Mouse (Mus musculus) limb, embryonic 13.5 days (tissue): ENCODE data around the gene Spag9. TPM values are rescaled to one million over a fixed set of nuclear protein-coding genes. Genes with fewer than 3 reads are reported as not detected.
A peak's percentile ranks its signal among the peaks of the same experiment; 100 is the strongest.

Experiments
- ATAC-seq: fragments of 200-750 bp; cut with Nextera tagmentation; 2 replicates; pipeline ENCODE4 v1.8.0; 2017; ENCODE audit warnings: low read depth, moderate number of reproducible peaks, moderate TSS enrichment; ENCODE audit not compliant: low FRiP score
- H3K27ac ChIP-seq: fragments of 300-500 bp; sonication (generic); 2 replicates; pipeline ENCODE4 v1.5.1; 2015; ENCODE audit warnings: inconsistent platforms, mild to moderate bottlenecking, moderate library complexity
- H3K27me3 ChIP-seq: fragments of 300-500 bp; sonication (generic); 2 replicates; pipeline ENCODE4 v1.6.1; 2015; ENCODE audit warnings: mild to moderate bottlenecking, inconsistent platforms
- H3K36me3 ChIP-seq: fragments of 300-500 bp; sonication (generic); 2 replicates; pipeline ENCODE4 v1.6.1; 2015; ENCODE audit warnings: inconsistent platforms, mild to moderate bottlenecking, moderate library complexity
- H3K4me1 ChIP-seq: fragments of 300-500 bp; sonication (generic); 2 replicates; pipeline ENCODE4 v1.6.1; 2015; ENCODE audit warnings: inconsistent platforms
- H3K4me2 ChIP-seq: fragments of 300-500 bp; sonication (generic); replicated peaks from 2 replicates; pipeline ENCODE4 v1.6.1; 2015; ENCODE audit warnings: inconsistent platforms, mild to moderate bottlenecking, moderate library complexity
- H3K4me3 ChIP-seq: fragments of 300-500 bp; sonication (generic); 2 replicates; pipeline ENCODE4 v1.5.1; 2015; ENCODE audit warnings: moderate library complexity, mild to moderate bottlenecking, inconsistent platforms
- H3K9ac ChIP-seq: fragments of 300-500 bp; sonication (generic); 2 replicates; pipeline ENCODE4 v1.6.1; 2015; ENCODE audit warnings: mild to moderate bottlenecking, inconsistent platforms
- H3K9me3 ChIP-seq: fragments of 300-500 bp; sonication (generic); 2 replicates; pipeline ENCODE4 v1.6.1; 2016; ENCODE audit warnings: inconsistent platforms
- WGBS: fragments of 180-500 bp; shearing (Covaris S2); methylation state at CpG from one replicate; pipeline ENCODE4 v1.1.7; 2015; 5-methylcytosine and 5-hydroxymethylcytosine counted together
- polyA plus RNA-seq: library from polyadenylated mRNA; unstranded; fragments of >200 nt; fragmentation: Nextera tagmentation; extraction: Ambion mirVana; gene quantifications from 2 replicates; pipeline ENCODE4 v1.2.1, GENCODE M21; 2015

Spag9 gene
- polyA plus RNA-seq, 1 experiment from 2014 or later = 44.1 TPM

GRCm38 (mm10) chr11:94126701-94127100 lies 130.8 kb downstream of the Spag9 start:
- Histone ChIP-seq H3K36me3 (peaks cover 36% of the 10 kb centered on the region), H3K4me1 (no peaks in the 10 kb centered on the region), H3K9ac (no peak overlapping the region), H3K27me3 (no peaks in the 10 kb centered on the region), H3K9me3 (no peaks in the 10 kb centered on the region), H3K27ac (no peak overlapping the region), H3K4me2 (no peak overlapping the region), H3K4me3 (no peak overlapping the region)
- WGBS = 97% methylated on average over 9 of the region's 9 CpGs
- no peak for ATAC-seq

- ATAC-seq = peak; percentile 57; the same call in 1 of the 2 replicates
- no peaks in the 10 kb centered on the region for H3K4me1 ChIP-seq
- H3K27me3 ChIP-seq = no peaks in the 10 kb centered on the region
- H3K36me3 ChIP-seq = peaks cover 24% of the 10 kb centered on the region
- H3K4me3 ChIP-seq = no peak overlapping the region
- H3K27ac ChIP-seq = no peak overlapping the region
- H3K9me3 ChIP-seq = no peaks in the 10 kb centered on the region
- no peak overlapping the region for H3K4me2 ChIP-seq
- H3K9ac ChIP-seq = no peak overlapping the region
- 39% methylated on average over 5 of the region's 5 CpGs for WGBS
Observed at GRCm38 (mm10) chr11:94127966-94128365, 132.1 kb downstream of the Spag9 start.

GRCm38 (mm10) chr11:94128506-94128905 lies 132.6 kb downstream of the Spag9 start:
- no peak overlapping the region for H3K4me3 ChIP-seq
- H3K4me1 ChIP-seq = peaks cover 3% of the 10 kb centered on the region; the same call in 1 of the 2 replicates
- WGBS = 86% methylated on average over 8 of the region's 8 CpGs
- no peaks in the 10 kb centered on the region for H3K27me3 ChIP-seq
- peaks cover 21% of the 10 kb centered on the region for H3K36me3 ChIP-seq
- no peaks in the 10 kb centered on the region for H3K9me3 ChIP-seq
- no peak overlapping the region for H3K4me2 ChIP-seq
- no peak overlapping the region for H3K27ac ChIP-seq
- no peak overlapping the region for H3K9ac ChIP-seq
- ATAC-seq = no peak

- no peak overlapping the region for H3K9ac ChIP-seq
- ATAC-seq = no peak
- no peaks in the 10 kb centered on the region for H3K9me3 ChIP-seq
- peaks cover 13% of the 10 kb centered on the region for H3K4me1 ChIP-seq
- H3K27ac ChIP-seq = no peak overlapping the region
- H3K4me2 ChIP-seq = no peak overlapping the region
- H3K36me3 ChIP-seq = peaks cover 14% of the 10 kb centered on the region
- 62% methylated on average over 12 of the region's 12 CpGs for WGBS
- no peak overlapping the region for H3K4me3 ChIP-seq
- H3K27me3 ChIP-seq = no peaks in the 10 kb centered on the region
Observed at GRCm38 (mm10) chr11:94129261-94130059, 133.6 kb downstream of the Spag9 start.

- no peak for ATAC-seq
- no peaks in the 10 kb centered on the region for H3K9me3 ChIP-seq
- H3K36me3 ChIP-seq = peaks cover 9% of the 10 kb centered on the region
- H3K27ac ChIP-seq = no peak overlapping the region
- WGBS = 52% methylated on average over 4 of the region's 4 CpGs
- no peaks in the 10 kb centered on the region for H3K27me3 ChIP-seq
- no peak overlapping the region for H3K4me2 ChIP-seq
- H3K4me1 ChIP-seq = peaks cover 22% of the 10 kb centered on the region
- no peak overlapping the region for H3K9ac ChIP-seq
- H3K4me3 ChIP-seq = no peak overlapping the region
Observed at GRCm38 (mm10) chr11:94130118-94131095, 134.5 kb downstream of the Spag9 start.

GRCm38 (mm10) chr11:94133344-94133955 lies 137.6 kb downstream of the Spag9 start:
- Histone ChIP-seq H3K36me3 (no peaks in the 10 kb centered on the region), H3K4me3 (no peak overlapping the region), H3K9me3 (no peaks in the 10 kb centered on the region), H3K27ac (no peak overlapping the region), H3K27me3 (no peaks in the 10 kb centered on the region), H3K4me2 (peak overlapping the region; percentile 31), H3K4me1 (peaks cover 51% of the 10 kb centered on the region), H3K9ac (no peak overlapping the region)
- ATAC-seq = 0 out of 2 replicates have a peak, but pooled peaks have one; percentile 16
- WGBS = 21% methylated on average over 11 of the region's 11 CpGs

- Histone ChIP-seq H3K9me3 (no peaks in the 10 kb centered on the region), H3K4me3 (no peak overlapping the region), H3K27me3 (no peaks in the 10 kb centered on the region), H3K4me1 (peaks cover 57% of the 10 kb centered on the region), H3K27ac (no peak overlapping the region), H3K4me2 (0 out of 2 replicates have a peak overlapping the region, but pooled peaks have one; percentile 11), H3K9ac (no peak overlapping the region), H3K36me3 (no peaks in the 10 kb centered on the region)
- ATAC-seq = peak; percentile 15; the same call in 1 of the 2 replicates
- WGBS = 22% methylated on average over 18 of the region's 18 CpGs
Observed at GRCm38 (mm10) chr11:94134076-94134838, 138.4 kb downstream of the Spag9 start.

- Histone ChIP-seq H3K27ac (no peak overlapping the region), H3K4me1 (peaks cover 57% of the 10 kb centered on the region), H3K9me3 (no peaks in the 10 kb centered on the region)
Observed at GRCm38 (mm10) chr11:94135581-94136001, 139.7 kb downstream of the Spag9 start.

GRCm38 (mm10) chr11:94136656-94137055 lies 140.8 kb downstream of the Spag9 start:
- Histone ChIP-seq H3K4me1 (peaks cover 57% of the 10 kb centered on the region), H3K36me3 (no peaks in the 10 kb centered on the region), H3K27ac (no peak overlapping the region), H3K4me2 (no peak overlapping the region), H3K9me3 (no peaks in the 10 kb centered on the region), H3K4me3 (no peak overlapping the region), H3K9ac (no peak overlapping the region), H3K27me3 (no peaks in the 10 kb centered on the region)
- ATAC-seq = no peak
- 44% methylated on average over 7 of the region's 7 CpGs for WGBS

More at GRCm38 (mm10) chr11:94135581-94136001, 139.7 kb downstream of the Spag9 start:
- no peak overlapping the region; the same call in 1 of the 2 replicates for H3K9ac ChIP-seq
- ATAC-seq = no peak
- H3K4me2 ChIP-seq = no peak overlapping the region
- H3K27me3 ChIP-seq = no peaks in the 10 kb centered on the region
- 64% methylated on average over 8 of the region's 8 CpGs for WGBS
- H3K4me3 ChIP-seq = no peak overlapping the region
- H3K36me3 ChIP-seq = no peaks in the 10 kb centered on the region

- Histone ChIP-seq H3K4me3 (no peak overlapping the region), H3K4me1 (peaks cover 57% of the 10 kb centered on the region), H3K4me2 (no peak overlapping the region), H3K36me3 (no peaks in the 10 kb centered on the region), H3K27ac (peak overlapping the region; percentile 1; the same call in 1 of the 2 replicates), H3K9me3 (no peaks in the 10 kb centered on the region), H3K27me3 (no peaks in the 10 kb centered on the region), H3K9ac (no peak overlapping the region)
- ATAC-seq = no peak
- WGBS = 75% methylated on average over 14 of the region's 14 CpGs
Observed at GRCm38 (mm10) chr11:94137326-94138061, 141.6 kb downstream of the Spag9 start.
